ENCODE assay signal across 17 mouse cellular contexts in genomic region chr1:57059216-57059615, GRCm38 (mm10).
"Had no signal": no experiment of that assay in that cellular context is flagged by ENCODE, and none has a peak within 500 bp of the region (broad histone marks: within the 10 kb centered on the region; RNA-seq: fewer than 3 reads in every experiment).

No protein-coding gene starts in this region.

- H3K4me3 ChIP-seq: midbrain, embryonic 13.5 days; midbrain, embryonic 15.5 days; myocyte; neural tube, embryonic 13.5 days; neural tube, embryonic 15.5 days had no signal

- H3K9ac ChIP-seq: liver, embryonic 14.5 days; lung, embryonic 14.5 days; midbrain, embryonic 13.5 days; midbrain, embryonic 15.5 days; neural tube, embryonic 13.5 days; neural tube, embryonic 15.5 days had no signal

- ATAC-seq: midbrain, embryonic 13.5 days; midbrain, embryonic 15.5 days had no signal

- H3K27ac ChIP-seq: liver, embryonic 14.5 days; midbrain, embryonic 13.5 days; midbrain, embryonic 15.5 days; neural tube, embryonic 13.5 days; neural tube, embryonic 15.5 days had no signal

- H3K36me3 ChIP-seq: midbrain, embryonic 13.5 days; midbrain, embryonic 15.5 days; neural tube, embryonic 13.5 days; neural tube, embryonic 15.5 days had no signal

- H3K4me2 ChIP-seq: lung, embryonic 14.5 days; midbrain, embryonic 13.5 days; midbrain, embryonic 15.5 days; neural tube, embryonic 13.5 days; neural tube, embryonic 15.5 days had no signal

- H3K27me3 ChIP-seq: neural tube, embryonic 13.5 days; neural tube, embryonic 15.5 days had no signal

- H3K9me3 ChIP-seq: midbrain, embryonic 13.5 days; midbrain, embryonic 15.5 days; neural tube, embryonic 13.5 days; neural tube, embryonic 15.5 days had no signal

- DNase-seq: lung, adult 18-20 months; lung, embryonic 14.5 days; lung, postnatal 10 days; lung, postnatal 4 days; right cerebral cortex, adult 18-20 months; right cerebral cortex, postnatal 25 days; right cerebral cortex, postnatal 4 days; spleen, adult 18-20 months; thymus, adult 18-20 months; thymus, postnatal 14 days; thymus, postnatal 36 days had no signal

- H3K4me1 ChIP-seq: neural tube, embryonic 13.5 days; neural tube, embryonic 15.5 days had no signal
